Mouse (Mus musculus) induced T-regulatory cell, adult 2 months (primary cell): Measurements from ENCODE around the gene Eif4a3.
"Not testable (repeated sequence)": the region's sequence is repeated elsewhere in the genome, so short reads cannot be mapped to it uniquely, and the experiment has no call there.

Experiments used
- DNase-seq: peaks from one replicate; pipeline ENCODE4 v3.0.0-alpha.2; 2012; ENCODE audit warnings: low read depth

Eif4a3 gene

DNA sequence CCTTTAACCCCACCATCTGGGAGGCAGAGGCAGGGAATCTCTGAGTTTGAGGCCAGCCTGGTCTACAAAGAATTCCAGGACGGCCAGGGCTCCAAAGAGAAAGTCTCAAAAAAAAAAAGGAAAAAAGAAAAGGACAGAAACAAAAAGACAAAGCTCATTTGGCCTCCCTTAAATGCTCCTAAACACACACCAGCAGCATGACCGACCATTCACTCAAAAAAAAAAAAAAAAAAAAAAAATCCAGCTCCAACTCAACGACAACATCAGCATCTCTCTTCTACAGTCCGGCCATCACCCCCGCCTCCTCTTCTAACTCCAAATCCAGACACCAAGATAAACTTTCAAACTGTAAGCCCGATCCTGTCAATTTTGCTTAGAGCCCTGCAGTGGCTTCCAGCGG lies 972 bp downstream of the Eif4a3 start:
- DNase-seq: no peak

DNA sequence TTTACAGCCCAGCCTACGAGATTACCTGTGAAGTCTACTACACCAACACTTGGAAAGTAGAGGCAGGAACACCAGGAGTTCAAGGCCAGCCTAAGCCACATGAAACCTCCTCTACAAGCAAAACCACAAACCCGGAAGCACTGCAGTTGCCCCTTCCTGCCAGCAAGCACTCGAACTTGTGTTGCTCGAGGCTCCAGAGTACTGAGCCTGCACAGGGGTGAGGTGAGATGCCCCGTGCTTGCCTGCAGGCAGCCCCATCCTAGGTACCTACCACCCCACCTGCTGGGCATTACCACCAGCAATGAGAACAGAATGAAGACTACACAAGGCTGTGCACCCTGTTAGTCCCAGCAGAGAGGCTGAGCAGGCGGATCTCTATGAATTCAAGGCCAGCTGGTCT lies 1.9 kb downstream of the Eif4a3 start:
- peak; percentile 57 for DNase-seq

DNA sequence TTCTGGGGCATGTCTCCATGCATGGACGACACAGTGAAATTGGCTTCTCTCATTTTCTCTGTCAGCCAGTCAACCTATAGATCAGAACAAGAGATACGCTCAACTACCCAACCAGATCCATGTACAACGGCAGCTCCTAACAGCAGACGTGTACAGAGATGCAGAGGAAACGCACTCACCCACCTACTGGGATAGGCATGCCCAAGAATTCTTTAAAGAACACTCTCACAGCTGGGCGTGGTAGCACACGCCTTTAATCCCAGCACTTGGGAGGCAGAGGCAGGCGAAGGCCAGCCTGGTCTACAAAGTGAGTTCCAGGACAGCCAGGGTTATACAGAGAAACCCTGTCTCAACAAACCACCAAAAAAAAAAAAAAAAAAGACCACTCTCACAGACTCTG lies 7.0 kb downstream of the Eif4a3 start:
- not testable (repeated sequence) for DNase-seq

DNA sequence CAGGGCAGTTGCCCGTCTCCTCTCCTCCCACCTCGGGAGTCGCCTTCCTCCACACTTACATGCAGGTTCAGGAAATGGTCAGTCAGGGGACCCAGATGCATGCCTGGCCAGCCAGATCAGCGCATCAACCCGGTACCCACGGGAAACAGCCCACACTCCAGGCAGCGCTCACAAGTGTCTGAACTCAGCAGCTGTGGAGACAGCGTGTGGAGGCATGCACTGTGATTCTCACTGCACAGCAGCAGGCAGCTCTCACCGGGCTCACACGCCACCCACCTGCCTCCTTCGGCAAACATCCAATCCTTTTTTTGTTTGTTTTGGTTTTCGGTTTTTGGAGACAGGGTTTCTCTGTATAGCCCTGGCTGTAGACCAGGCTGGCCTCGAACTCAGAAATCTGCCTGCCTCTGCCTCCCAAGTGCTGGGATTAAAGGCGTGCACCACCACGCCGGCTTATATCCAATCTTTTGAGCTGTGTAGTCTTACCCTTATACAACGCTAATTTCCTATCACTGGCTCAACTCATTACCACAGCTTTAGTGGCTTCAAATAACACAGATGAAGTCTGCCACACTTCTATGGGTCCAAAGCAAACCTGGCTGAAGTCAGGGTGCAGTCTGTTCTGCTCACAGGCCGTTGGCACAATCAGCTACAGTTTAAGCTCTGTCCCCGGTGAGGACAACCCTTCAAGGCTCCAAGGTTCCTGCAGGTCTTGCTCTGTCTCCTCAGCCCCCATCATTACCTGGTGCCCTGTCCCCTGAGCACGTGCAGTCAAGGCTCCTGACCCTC lies 12.5 kb downstream of the Eif4a3 start:
- DNase-seq: no peak

DNA sequence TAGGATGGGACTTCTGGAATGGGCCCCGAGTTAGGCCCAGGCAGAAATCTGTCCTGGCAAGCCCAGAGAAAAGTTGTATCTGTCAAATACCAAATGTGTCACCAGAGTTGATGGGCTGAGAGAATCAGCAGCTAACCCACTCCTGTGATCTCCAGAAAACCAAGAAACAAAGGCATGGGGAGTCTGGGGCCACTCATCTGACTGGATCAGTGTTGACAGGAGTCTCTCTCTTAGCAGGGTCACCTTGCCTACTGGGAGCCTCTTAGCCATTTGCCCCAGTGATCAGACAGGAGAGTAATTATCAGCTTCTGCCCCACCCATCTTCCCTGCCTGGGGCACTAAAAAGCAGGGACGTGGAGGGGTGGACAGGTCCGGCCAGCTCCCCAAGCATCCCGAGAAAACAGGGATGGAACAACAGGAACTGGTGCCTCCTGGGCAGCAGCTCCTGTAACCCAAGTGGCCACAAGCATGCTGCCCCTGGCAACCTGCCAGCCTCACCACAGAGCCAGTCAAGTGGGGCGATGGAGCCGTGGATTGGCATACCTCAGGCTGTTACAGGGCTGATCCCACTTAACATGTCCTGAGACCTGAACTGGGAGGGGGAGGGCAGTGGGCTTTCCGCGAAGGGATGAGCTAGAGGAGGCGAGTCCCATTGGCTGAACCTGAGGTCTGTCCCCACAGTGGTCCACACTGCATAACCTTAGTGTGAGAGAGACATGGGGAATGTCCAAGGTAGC lies 13.9 kb downstream of the Eif4a3 start:
- DNase-seq: no peak

DNA sequence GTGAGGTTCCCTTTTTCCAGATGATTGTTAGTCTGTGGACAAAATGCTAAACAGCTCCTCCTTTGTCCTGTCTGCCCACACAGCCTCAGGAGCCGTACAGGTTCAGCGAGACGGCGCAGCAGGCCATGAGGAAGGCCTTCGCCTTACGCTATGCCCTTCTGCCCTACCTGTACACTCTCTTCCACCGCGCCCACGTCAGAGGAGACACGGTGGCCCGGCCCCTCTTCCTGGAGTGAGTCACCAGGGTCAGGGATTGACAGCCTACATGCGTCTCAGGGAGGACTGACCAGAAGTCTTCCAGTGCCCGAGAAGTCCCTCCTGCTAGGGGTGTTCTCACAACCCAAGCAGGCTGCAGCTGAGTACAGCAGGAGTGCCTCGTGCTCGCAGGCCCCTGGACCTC lies 18.9 kb downstream of the Eif4a3 start:
- DNase-seq: no peak

DNA sequence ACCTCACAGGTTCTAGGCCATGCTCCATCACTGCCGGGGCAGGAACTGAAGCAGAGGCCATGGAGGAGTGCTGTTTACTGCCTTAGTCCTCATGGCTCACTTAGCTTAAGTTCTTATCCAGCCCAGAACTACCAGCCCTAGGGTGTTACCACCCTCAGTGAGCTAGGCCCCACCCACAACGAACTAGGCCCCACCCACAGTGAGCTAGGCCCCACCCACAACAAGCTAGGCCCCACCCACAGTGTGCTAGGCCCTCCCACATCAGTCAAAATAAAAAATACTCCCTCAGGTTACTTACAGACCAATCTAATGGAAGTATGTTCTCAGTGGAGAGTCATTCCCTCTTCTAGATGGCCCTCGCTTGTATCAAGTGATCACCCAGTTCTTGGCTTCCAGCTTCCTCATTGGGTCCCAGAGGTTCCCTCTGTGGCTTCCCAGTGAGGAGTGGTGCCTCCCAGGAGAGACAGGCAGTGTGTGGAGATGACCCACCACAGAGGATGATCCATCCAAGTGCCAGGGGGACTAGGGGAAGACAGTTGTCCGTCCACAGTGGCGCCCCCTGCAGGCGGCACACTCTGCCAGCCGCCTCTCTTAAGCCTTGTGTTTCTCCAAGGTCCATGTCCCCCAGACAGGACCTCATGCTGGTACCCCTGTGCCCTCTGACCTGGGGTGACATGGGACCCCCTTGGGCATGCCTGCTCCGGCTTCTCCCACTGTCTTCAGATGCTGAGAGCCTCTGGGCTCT lies 26.5 kb downstream of the Eif4a3 start:
- peak; percentile 45 for DNase-seq

DNA sequence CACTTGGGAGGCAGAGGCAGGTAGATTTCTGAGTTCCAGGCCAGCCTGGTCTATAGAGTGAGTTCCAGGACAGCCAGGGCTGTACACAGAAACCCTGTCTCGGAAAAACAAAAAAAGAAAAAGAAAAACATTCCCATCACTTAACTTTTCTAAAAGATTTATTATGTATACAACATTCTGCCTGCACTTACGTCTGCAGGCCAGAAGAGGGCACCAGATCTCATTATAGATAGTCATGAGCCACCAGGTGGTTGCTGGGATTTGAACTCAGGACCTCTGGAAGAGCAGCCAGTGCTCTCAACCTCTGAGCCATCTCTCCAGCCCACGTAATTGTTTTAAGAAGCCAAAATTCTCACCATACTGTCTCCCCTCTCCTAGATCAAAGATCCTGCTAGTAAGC lies 27.4 kb downstream of the Eif4a3 start:
- peak; percentile 30 for DNase-seq

DNA sequence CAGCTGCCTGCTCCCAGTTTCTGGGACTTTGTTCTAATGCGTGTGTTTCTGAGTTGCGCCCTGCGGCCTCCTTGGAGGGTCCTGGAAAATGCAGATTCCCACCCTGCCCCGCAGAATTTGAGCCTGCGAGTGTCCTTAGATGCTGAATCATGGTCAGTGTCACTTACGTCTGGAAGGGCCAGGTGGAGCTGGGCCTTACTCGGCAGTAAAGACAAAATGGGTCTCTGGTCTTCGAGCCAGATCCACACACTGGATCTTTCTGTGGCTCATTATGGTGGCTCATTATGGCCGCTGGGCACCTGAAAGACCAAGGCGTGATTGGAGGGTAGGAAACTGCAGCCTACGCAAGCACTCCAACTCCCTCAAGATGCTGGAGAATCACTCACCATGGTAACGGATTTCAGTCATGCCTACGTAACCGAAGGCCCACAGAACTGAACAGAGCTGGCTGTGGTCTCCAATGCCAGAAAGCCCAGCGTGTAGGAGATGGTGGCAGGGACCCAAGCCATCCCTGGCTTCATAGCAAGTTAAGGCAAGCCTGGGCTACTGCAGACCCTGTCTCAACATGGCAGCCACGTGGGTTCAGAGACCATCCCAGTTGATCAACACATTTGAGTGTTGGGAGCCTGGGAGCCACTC lies 31.2 kb downstream of the Eif4a3 start:
- no peak for DNase-seq

DNA sequence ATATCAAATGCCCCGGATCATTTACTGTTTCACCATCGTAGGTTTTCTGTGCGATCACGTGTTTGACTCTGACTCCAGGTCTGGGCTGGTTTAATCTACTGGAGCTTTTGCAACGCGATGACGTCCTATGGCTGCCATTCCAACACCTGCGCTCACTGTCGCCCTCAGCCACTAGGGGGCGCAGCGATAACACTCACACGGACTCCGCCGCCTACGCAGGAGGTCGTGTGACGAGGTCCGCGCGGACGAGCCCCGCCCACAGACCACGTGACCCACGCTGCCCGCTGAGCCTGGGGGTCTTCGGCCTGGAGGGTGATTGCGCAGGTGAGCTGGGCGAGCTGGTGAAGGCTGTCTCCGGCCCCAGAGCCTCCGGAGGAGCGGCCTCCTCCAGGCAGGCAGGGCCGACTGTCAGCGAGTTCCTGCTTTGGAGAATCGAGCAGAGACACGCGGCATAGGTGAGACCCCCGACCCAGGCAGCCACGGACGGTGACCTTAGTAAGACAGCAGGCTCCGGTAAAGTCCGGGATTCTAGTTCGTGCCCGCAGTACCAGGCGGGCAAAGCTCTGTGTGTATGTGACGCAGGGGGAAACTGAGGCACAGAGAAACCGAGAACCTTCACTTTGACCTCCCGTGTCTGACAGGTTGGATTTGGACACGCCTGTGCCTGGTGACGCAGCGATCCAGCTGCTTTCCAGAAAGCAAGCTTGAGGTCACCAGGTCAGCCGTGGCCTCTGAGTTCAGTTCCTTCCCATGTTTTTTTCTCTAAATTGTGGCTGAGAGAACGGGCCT lies 31.9 kb downstream of the Eif4a3 start, which contains the start of gene Gaa:
Gene Gaa (plus strand): TSS at position 120 of the 789 bp plus-strand sequence.
- DNase-seq: peak; percentile 99

DNA sequence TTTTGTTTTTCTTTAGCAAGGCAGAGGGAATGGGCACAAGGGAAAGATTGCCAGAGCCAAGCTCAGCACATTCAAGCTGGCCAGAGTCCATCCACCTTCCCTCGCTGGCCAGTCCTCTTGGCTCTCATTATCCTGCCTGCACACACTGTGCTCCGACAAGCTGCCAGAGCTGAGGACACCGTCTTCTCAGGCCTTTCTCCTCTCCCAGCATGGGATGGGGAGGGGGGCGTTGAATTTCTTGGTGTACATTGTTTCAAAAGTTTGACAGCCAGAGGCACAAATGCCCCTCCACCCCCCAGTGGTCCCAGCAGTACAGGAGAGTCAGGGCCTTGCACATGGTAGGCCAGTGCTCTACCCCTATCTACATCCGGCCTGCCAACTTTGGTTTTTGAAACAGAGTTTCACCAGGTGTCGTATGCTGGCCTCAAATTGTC lies 32.6 kb downstream of the Eif4a3 start:
- DNase-seq: no peak

DNA sequence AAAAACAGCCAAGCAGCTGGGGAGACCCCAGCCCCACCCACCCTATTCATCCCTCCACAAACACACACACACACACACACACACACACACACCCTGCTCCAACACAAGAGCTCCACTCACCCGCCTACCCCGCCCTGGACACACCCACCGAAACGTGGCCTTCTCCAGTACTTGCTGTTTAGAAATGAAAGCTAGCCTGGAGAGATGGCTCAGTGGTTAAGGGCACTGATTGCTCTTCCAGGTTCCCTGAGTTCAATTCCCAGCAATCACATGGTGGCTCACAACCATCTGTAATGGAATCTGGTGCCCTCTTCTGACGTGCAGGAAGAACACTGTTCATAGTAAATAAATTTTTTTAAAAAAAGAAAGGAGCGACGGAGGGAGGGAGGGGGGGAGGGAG lies 34.1 kb downstream of the Eif4a3 start:
- DNase-seq: no peak

DNA sequence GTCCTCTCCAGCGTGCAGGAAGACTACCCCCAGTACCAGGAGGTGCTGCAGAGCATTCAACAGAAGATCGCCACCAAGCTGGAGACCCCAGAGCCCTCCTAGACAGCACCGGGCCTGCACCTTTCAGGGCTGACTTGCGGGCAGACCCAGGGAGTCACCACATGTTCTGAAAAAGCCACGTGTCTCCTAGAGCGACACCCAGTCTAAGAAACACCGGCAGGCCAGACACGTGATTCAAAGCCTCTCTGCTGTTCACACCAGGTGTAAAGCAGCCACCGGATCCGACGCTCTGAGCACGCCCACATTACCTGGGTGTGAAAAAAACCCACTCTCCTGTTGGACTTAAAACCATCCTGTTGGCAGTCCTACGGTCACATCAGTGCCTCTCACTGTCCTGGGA lies 35.5 kb downstream of the Eif4a3 start:
- no peak for DNase-seq

DNA sequence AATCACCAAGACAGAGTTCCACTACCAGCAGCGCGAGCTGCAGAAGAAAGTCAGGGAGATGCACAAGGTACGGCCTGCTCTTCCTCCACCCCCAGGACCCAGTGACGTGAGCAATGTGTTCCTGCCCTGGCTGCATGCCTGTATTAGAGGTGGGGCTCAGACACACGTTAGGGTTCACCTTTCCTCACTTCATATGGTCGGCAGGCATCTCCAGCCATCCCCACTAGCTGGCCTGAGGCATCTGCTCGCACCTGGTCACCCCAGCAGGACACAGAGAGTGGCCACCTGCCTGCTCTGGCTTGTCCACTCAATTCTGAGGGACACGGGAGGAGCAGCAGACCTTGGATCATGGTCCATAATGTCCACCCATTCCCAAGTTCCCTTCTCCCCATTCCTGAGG lies 39.9 kb downstream of the Eif4a3 start:
- no peak for DNase-seq

DNA sequence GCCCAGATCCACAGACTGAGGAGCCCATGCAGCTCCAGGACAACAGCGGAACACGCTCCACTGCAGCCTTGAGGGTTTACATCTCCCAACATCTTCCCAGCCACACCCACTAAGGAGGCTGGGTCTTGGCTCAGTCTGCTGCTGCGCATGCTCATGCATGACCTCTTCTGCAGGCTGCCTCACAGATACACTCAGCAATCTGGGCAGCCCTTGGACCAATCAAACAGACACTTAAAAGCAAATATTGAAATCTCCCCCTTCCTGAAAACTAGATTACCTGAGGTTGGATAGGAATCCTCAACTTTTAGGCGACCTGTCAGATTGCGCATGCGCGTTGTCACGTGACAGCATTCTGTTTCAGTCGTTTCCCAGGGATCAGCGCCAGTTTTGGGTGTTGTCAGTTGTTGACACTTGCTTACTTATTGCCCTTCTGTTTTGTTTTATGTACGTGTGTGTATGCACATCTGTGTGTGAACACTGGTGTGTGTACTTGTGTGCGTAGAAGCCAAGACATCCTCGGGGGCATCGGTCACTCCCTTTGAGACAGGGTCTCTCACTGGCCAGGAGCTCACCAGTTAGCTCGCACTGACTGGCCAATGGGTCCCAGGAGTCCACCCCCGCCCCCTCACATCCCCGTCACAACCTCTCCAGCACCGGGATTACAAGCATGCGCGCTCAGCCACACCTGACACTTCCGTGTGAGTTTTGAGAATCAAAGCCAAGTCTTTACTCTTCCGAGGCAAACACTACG lies 41.1 kb downstream of the Eif4a3 start:
- peak; percentile 75 for DNase-seq

DNA sequence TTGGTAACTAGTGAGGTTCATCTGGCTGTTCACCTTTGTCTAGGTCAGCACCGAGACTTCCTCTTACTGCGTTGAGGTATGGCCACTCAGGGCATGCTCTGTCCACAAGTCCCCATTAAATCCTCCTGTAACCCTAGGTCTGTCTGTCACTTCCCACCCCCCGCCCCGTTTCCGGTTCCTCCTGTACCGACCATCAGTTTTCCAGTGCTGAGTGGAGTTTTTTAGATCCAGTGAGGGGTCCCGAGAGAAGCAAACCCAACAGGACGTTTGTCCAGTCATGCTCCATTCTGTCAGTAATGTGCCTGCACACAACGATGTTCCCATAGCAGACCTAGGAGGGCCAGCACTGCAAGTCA lies 41.7 kb downstream of the Eif4a3 start:
- no peak for DNase-seq

DNA sequence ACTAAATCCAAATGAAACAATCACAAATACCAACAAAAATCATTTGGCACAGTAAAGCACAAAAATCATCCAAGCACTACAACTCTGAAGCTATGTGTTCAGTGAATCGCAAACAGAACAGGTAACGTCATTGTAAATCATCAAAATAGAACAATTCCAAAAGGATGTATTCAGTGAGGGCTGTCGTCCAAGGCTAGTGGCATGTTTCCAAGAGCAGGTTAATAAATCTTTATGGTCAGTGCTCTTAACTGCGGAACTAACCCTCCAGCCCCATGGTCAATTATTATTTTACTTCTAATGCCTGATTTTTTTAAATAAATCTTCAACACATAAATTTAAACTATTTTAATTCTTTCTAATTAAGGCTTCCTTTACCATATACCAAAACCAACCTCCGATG lies 43.3 kb downstream of the Eif4a3 start:
- DNase-seq: not testable (repeated sequence)

DNA sequence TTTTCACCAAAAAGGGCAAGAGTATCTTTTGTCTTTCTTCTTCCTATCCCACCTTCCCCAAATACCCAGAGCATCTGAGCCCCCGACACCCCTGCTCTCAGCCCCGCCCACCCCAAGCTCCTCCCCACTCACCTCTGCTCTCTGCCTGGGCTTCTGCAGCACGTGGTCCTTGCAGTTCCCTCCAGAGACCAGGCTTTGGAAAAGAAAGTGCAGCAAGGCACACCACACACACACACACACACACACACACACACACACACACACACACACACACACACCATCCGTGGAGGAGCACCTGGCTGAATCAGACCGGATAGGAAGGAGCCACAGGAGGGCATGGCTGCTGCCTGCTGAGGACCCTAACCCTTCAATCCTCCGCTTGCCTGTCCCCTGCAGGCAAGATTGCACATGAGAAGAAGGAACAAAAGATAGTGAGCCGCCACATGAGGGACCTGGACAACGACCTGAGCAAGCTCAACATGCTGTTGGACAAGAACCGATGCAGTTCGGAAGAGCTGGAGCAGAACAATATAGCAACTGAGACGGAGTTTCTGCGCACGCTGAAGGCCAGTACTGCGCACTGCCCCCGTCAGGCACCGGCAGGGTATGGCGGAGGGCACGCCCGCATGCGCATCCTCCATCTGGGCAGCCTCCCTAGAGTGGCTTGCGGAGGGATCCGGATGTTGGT lies 46.9 kb downstream of the Eif4a3 start:
- peak; percentile 62 for DNase-seq

DNA sequence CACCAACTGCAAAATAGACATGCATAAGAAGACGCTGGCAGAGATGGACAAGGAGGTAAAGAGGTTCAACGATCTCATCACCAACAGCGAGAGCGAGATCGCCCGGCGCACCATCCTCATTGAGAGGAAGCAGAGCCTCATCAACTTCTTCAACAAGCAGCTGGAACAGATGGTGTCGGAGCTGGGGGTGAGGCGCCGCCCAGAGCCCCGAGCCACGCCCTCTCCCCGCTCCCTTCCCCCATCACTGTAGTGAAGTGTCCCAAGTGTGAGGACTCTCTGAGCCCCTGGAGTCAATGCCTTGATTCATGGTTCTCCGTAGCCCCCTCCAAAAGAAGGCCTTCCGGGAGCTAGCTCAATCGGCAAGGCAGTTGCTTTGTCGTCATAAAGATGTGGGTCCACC lies 48.9 kb downstream of the Eif4a3 start:
- no peak for DNase-seq

DNA sequence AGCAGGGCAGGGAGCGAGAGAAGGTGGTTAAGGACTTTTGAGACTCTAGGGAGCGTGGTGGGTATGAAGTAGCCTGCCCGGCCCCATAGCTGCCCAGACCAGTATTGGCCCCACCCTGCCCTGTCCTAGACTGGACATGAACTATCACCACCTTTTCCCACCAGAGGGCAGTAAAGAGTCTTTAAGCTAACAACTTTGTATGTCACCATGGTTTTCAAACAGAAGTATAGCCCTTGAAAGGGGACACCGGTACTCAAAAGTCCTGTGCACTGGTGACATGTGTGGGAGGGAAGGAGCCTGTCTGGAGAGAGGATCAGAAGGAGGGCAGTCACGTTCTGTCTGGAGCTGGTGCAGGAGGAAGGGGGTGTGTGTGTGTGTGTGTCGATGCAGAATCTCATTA lies 50.9 kb downstream of the Eif4a3 start:
- DNase-seq: peak; percentile 82
